Mouse (Mus musculus): Measurements from ENCODE around the gene Mogs. TPM values are rescaled to one million over a fixed set of nuclear protein-coding genes. Genes with fewer than 3 reads are reported as not detected.

Mogs gene
- polyA plus RNA-seq, 1 experiment: 33.2 TPM

DNA sequence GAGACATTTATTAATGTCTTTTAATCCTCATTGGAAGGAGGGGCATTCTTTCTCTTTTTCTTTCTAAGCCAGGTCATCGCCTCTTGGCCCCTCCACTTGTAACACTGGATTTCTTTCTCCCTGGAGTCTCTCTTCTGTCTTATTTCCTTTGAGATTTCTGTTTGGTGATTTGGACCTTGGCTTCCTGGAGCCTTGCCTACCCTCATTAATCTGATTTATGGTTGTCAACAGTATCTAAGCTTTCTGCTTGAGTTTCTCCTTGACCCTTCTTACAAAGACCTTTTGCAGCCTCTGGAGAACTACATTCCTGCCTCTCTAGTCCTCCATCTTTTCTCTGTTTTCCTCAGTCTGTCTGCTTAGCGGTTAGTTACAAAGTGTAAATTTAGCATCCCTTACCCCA lies 16.9 kb upstream of the Mogs start:
- TF ChIP-seq REST (IDR thresholded peaks at IDR 0.05; ENCODE audit: insufficient read depth, insufficient read length): no peak
- TF ChIP-seq POLR2AphosphoS2 (IDR thresholded peaks at IDR 0.05; ENCODE audit: insufficient read length, low read depth): no peak
- TF ChIP-seq E2F4 (IDR thresholded peaks at IDR 0.05; ENCODE audit: insufficient read depth): no peak
- TF ChIP-seq POLR2A (IDR thresholded peaks at IDR 0.05; ENCODE audit: insufficient read length, low read depth): no peak
- TF ChIP-seq CEBPB (IDR thresholded peaks at IDR 0.05; ENCODE audit: insufficient read depth, poor library complexity, severe bottlenecking): no peak
- TF ChIP-seq SRF (IDR thresholded peaks at IDR 0.05; ENCODE audit: control insufficient read depth, insufficient read length, low read depth): no peak
- no peak for TF ChIP-seq MYOD1 (IDR thresholded peaks at IDR 0.05; ENCODE audit: control insufficient read depth in 1 of 3, insufficient read length in 2 of 3, low read depth in 2 of 3)
- TF ChIP-seq TCF3 (IDR thresholded peaks at IDR 0.05; ENCODE audit: insufficient read length, low read depth): no peak
- TF ChIP-seq MAX (IDR thresholded peaks at IDR 0.05; ENCODE audit: low read depth): no peak
- TF ChIP-seq USF1 (IDR thresholded peaks at IDR 0.05; ENCODE audit: low read depth): no peak
- no peak for TF ChIP-seq TCF12 (IDR thresholded peaks at IDR 0.05; ENCODE audit: insufficient read depth, poor library complexity, severe bottlenecking)
- TF ChIP-seq MYOG (IDR thresholded peaks at IDR 0.05; ENCODE audit: control insufficient read depth in 1 of 3, insufficient read depth in 1 of 3, insufficient read length in 2 of 3, low read depth in 2 of 3): no peak
- Histone ChIP-seq H3K79me2 (ENCODE audit: control insufficient read depth, insufficient read depth) (no peaks in the 10 kb centered on the region), H3K36me3 (ENCODE audit: control insufficient read depth, insufficient read depth) (no peaks in the 10 kb centered on the region), H3ac (ENCODE audit: control insufficient read depth, insufficient read length) (no peak overlapping the region), H3K4me3 (no peak overlapping the region), H3K27me3 (ENCODE audit: control insufficient read depth, insufficient read depth, insufficient read length) (no peaks in the 10 kb centered on the region), H3K4me2 (ENCODE audit: low read depth) (no peak overlapping the region)

DNA sequence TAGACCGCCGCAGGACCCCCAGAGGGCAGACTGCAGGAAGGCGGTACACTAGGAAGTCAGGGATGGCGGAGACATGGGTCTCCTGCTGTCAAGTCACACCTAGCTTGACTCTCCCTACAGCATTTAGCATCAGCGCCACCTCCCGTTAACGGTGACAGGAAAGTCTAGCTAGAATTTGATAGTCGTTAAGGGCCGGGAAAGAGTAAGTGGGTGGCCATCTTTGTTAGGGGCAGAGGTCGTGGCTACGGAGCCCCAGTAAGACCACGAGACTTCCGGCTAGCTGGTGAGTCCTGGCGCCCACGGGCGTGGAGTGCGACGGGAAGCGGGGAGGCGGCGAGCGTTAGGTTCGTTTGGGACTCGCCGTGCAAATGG lies 14.0 kb upstream of the Mogs start, which contains the start of the genes Ccdc142 and Gm42688:
Gene Ccdc142 (plus strand): TSS at position 286 of the 372 bp plus-strand sequence.
Gene Gm42688 (plus strand): TSS at position 302 of the 372 bp plus-strand sequence.
- Histone ChIP-seq H3ac (ENCODE audit: control insufficient read depth, insufficient read length) (peak within 1 kb of the TSS; percentile 38), H3K4me3 (peak within 1 kb of the TSS; percentile 49), H3K79me2 (ENCODE audit: control insufficient read depth, insufficient read depth) (no peaks in the 10 kb centered on the region), H3K36me3 (ENCODE audit: control insufficient read depth, insufficient read depth) (no peaks in the 10 kb centered on the region), H3K4me2 (ENCODE audit: low read depth) (peak within 1 kb of the TSS; percentile 99), H3K27me3 (ENCODE audit: control insufficient read depth, insufficient read depth, insufficient read length) (no peaks in the 10 kb centered on the region)
- TF ChIP-seq REST (IDR thresholded peaks at IDR 0.05; ENCODE audit: insufficient read depth, insufficient read length) (no peak), SRF (IDR thresholded peaks at IDR 0.05; ENCODE audit: control insufficient read depth, insufficient read length, low read depth) (no peak), MAX (IDR thresholded peaks at IDR 0.05; ENCODE audit: low read depth) (no peak), POLR2AphosphoS2 (IDR thresholded peaks at IDR 0.05; ENCODE audit: insufficient read length, low read depth) (peak; percentile 66), MYOD1 (IDR thresholded peaks at IDR 0.05; ENCODE audit: control insufficient read depth in 1 of 3, insufficient read length in 2 of 3, low read depth in 2 of 3) (no peak), TCF3 (IDR thresholded peaks at IDR 0.05; ENCODE audit: insufficient read length, low read depth) (no peak), CEBPB (IDR thresholded peaks at IDR 0.05; ENCODE audit: insufficient read depth, poor library complexity, severe bottlenecking) (no peak), E2F4 (IDR thresholded peaks at IDR 0.05; ENCODE audit: insufficient read depth) (no peak), USF1 (IDR thresholded peaks at IDR 0.05; ENCODE audit: low read depth) (peak; percentile 38), TCF12 (IDR thresholded peaks at IDR 0.05; ENCODE audit: insufficient read depth, poor library complexity, severe bottlenecking) (no peak), POLR2A (IDR thresholded peaks at IDR 0.05; ENCODE audit: insufficient read length, low read depth) (peak; percentile 69), MYOG (IDR thresholded peaks at IDR 0.05; ENCODE audit: control insufficient read depth in 1 of 3, insufficient read depth in 1 of 3, insufficient read length in 2 of 3, low read depth in 2 of 3) (peak in 1 of 3 experiments; percentile 3)

DNA sequence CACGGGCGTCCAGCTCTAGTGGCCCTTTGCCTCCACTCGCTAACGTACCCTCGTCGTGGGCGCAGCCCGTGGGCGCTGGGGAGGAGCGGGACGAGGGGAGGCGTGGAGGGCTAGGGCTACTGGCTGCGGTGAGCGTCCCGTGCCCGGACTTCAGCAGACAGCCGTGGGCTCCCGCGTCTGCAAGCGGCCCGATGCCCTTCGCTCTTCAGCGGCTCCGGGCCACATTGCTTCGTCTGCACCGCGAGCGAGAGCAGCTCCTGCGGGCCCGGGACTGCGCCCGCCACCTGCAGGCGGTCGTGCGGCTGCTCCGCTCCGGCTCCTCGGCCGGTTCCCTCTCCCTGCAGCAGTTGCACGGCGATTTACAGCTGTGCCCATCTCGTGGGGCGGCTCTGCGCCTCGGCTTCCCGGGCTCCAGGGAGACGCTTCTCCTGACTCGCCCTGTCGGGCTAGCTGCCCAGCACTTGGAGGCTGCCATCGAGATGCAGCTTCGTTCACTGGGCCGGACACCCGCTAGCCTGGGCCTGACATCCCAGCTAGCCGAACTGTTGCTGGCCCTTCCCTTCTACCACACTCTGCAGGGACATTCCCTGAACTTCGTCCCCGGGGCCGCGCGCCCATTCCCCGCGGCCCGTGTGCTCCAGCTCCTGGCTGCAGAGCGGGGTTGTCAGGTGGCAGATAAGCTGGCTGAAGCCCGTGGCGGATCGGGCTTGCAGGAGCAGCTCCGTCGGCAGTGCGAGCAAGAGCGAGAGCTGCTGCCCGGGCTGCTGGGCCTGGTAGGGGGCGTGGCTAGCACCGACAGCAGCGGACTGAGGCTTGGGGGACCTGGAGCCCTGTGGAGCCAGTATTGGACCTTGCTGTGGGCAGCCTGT lies 13.4 kb upstream of the Mogs start:
- peak overlapping the region; percentile 38 for H3ac ChIP-seq (ENCODE audit: control insufficient read depth, insufficient read length)
- no peaks in the 10 kb centered on the region for H3K27me3 ChIP-seq (ENCODE audit: control insufficient read depth, insufficient read depth, insufficient read length)
- no peaks in the 10 kb centered on the region for H3K79me2 ChIP-seq (ENCODE audit: control insufficient read depth, insufficient read depth)
- H3K4me3 ChIP-seq: peak overlapping the region; percentile 49
- no peaks in the 10 kb centered on the region for H3K36me3 ChIP-seq (ENCODE audit: control insufficient read depth, insufficient read depth)
- TF ChIP-seq TCF12 (IDR thresholded peaks at IDR 0.05; ENCODE audit: insufficient read depth, poor library complexity, severe bottlenecking) (no peak), POLR2A (IDR thresholded peaks at IDR 0.05; ENCODE audit: insufficient read length, low read depth) (peak; percentile 49), REST (IDR thresholded peaks at IDR 0.05; ENCODE audit: insufficient read depth, insufficient read length) (no peak), SRF (IDR thresholded peaks at IDR 0.05; ENCODE audit: control insufficient read depth, insufficient read length, low read depth) (no peak), E2F4 (IDR thresholded peaks at IDR 0.05; ENCODE audit: insufficient read depth) (no peak), MYOG (IDR thresholded peaks at IDR 0.05; ENCODE audit: control insufficient read depth in 1 of 3, insufficient read depth in 1 of 3, insufficient read length in 2 of 3, low read depth in 2 of 3) (peak in 2 of 3 experiments; percentile 12 to 46), TCF3 (IDR thresholded peaks at IDR 0.05; ENCODE audit: insufficient read length, low read depth) (no peak), MYOD1 (IDR thresholded peaks at IDR 0.05; ENCODE audit: control insufficient read depth in 1 of 3, insufficient read length in 2 of 3, low read depth in 2 of 3) (no peak), POLR2AphosphoS2 (IDR thresholded peaks at IDR 0.05; ENCODE audit: insufficient read length, low read depth) (peak; percentile 41), CEBPB (IDR thresholded peaks at IDR 0.05; ENCODE audit: insufficient read depth, poor library complexity, severe bottlenecking) (no peak), USF1 (IDR thresholded peaks at IDR 0.05; ENCODE audit: low read depth) (no peak), MAX (IDR thresholded peaks at IDR 0.05; ENCODE audit: low read depth) (no peak)
- peak overlapping the region; percentile 99 for H3K4me2 ChIP-seq (ENCODE audit: low read depth)

DNA sequence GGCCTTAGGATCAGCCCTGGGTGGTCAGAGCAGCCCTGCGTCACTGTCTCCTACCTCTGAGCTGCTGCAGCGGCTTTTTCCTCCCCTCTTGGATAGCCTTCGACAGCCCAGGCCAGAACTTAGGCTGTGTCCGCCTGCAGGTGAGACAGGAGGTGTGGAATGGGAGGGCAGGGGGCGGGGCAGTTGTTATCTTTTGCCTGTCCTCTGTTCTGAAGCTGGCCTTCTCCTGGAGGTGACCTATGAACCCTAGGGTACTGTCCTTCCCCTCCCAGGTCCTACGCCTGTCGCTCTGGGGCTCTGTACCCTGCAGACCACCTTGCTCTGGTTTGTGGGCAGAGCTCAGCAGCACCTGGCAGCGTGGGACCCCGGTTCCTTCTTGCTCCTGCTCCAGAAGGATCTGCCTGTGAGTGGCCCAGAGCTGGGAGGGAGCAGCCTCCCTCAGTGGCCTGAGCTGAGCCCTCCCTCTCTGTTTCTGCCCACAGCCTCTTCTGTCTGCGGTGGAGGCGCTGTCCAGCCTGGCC lies 12.1 kb upstream of the Mogs start:
- peak overlapping the region; percentile 49 for H3K4me3 ChIP-seq
- no peaks in the 10 kb centered on the region for H3K27me3 ChIP-seq (ENCODE audit: control insufficient read depth, insufficient read depth, insufficient read length)
- H3K79me2 ChIP-seq (ENCODE audit: control insufficient read depth, insufficient read depth): no peaks in the 10 kb centered on the region
- H3ac ChIP-seq (ENCODE audit: control insufficient read depth, insufficient read length): no peak overlapping the region
- TF ChIP-seq USF1 (IDR thresholded peaks at IDR 0.05; ENCODE audit: low read depth) (no peak), TCF3 (IDR thresholded peaks at IDR 0.05; ENCODE audit: insufficient read length, low read depth) (no peak), POLR2A (IDR thresholded peaks at IDR 0.05; ENCODE audit: insufficient read length, low read depth) (no peak), REST (IDR thresholded peaks at IDR 0.05; ENCODE audit: insufficient read depth, insufficient read length) (no peak), MAX (IDR thresholded peaks at IDR 0.05; ENCODE audit: low read depth) (no peak), CEBPB (IDR thresholded peaks at IDR 0.05; ENCODE audit: insufficient read depth, poor library complexity, severe bottlenecking) (no peak), POLR2AphosphoS2 (IDR thresholded peaks at IDR 0.05; ENCODE audit: insufficient read length, low read depth) (no peak), MYOD1 (IDR thresholded peaks at IDR 0.05; ENCODE audit: control insufficient read depth in 1 of 3, insufficient read length in 2 of 3, low read depth in 2 of 3) (no peak), SRF (IDR thresholded peaks at IDR 0.05; ENCODE audit: control insufficient read depth, insufficient read length, low read depth) (no peak), E2F4 (IDR thresholded peaks at IDR 0.05; ENCODE audit: insufficient read depth) (no peak), MYOG (IDR thresholded peaks at IDR 0.05; ENCODE audit: control insufficient read depth in 1 of 3, insufficient read depth in 1 of 3, insufficient read length in 2 of 3, low read depth in 2 of 3) (no peak), TCF12 (IDR thresholded peaks at IDR 0.05; ENCODE audit: insufficient read depth, poor library complexity, severe bottlenecking) (no peak)
- H3K36me3 ChIP-seq (ENCODE audit: control insufficient read depth, insufficient read depth): no peaks in the 10 kb centered on the region
- no peak overlapping the region for H3K4me2 ChIP-seq (ENCODE audit: low read depth)
